Mouse (Mus musculus): Measurements from ENCODE around the gene Best3. TPM values are rescaled to one million over a fixed set of nuclear protein-coding genes. Genes with fewer than 3 reads are reported as not detected.

Best3 gene
- polyA plus RNA-seq, 1 experiment: 0.11 TPM

- H3K4me3 ChIP-seq (ENCODE audit: control insufficient read depth, insufficient read depth, low read length): no peak overlapping the region
- DNase-seq: no peak
- no peak overlapping the region for H3K27ac ChIP-seq (ENCODE audit: control insufficient read depth, insufficient read depth, low read length)
- H3K27me3 ChIP-seq (ENCODE audit: control insufficient read depth, insufficient read depth, low read length): no peaks in the 10 kb centered on the region
- TF ChIP-seq CTCF (IDR thresholded peaks at IDR 0.05; ENCODE audit: borderline replicate concordance, control insufficient read depth, extremely low read depth, insufficient read depth, low read length, poor library complexity): no peak
- TF ChIP-seq POLR2A (IDR thresholded peaks at IDR 0.05; ENCODE audit: control insufficient read depth, extremely low read depth, insufficient read depth, low read length, poor library complexity): no peak
- WGBS: 95% methylated on average over 4 of the region's 4 CpGs
- H3K36me3 ChIP-seq (ENCODE audit: control insufficient read depth, insufficient read depth, low read length): peaks cover 99% of the 10 kb centered on the region
- H3K4me1 ChIP-seq (replicated peaks; ENCODE audit: control insufficient read depth, insufficient read depth, low read length): no peaks in the 10 kb centered on the region
Measured at GRCm38 (mm10) chr10:117055668-117056067, 69.6 kb downstream of the Best3 start.

- TF ChIP-seq POLR2A (IDR thresholded peaks at IDR 0.05; ENCODE audit: control insufficient read depth, extremely low read depth, insufficient read depth, low read length, poor library complexity) (no peak), CTCF (IDR thresholded peaks at IDR 0.05; ENCODE audit: borderline replicate concordance, control insufficient read depth, extremely low read depth, insufficient read depth, low read length, poor library complexity) (no peak)
- DNase-seq: no peak
- peak overlapping the region; percentile 73 for H3K4me3 ChIP-seq (ENCODE audit: control insufficient read depth, insufficient read depth, low read length)
- H3K27me3 ChIP-seq (ENCODE audit: control insufficient read depth, insufficient read depth, low read length): no peaks in the 10 kb centered on the region
- WGBS: 2% methylated on average over 15 of the region's 15 CpGs
- peak overlapping the region; percentile 57; the same call in 1 of the 2 replicates for H3K27ac ChIP-seq (ENCODE audit: control insufficient read depth, insufficient read depth, low read length)
- peaks cover 41% of the 10 kb centered on the region for H3K36me3 ChIP-seq (ENCODE audit: control insufficient read depth, insufficient read depth, low read length)
- peaks cover 8% of the 10 kb centered on the region for H3K4me1 ChIP-seq (replicated peaks; ENCODE audit: control insufficient read depth, insufficient read depth, low read length)
Measured at GRCm38 (mm10) chr10:117062894-117063253, 76.8 kb downstream of the Best3 start.

DNA sequence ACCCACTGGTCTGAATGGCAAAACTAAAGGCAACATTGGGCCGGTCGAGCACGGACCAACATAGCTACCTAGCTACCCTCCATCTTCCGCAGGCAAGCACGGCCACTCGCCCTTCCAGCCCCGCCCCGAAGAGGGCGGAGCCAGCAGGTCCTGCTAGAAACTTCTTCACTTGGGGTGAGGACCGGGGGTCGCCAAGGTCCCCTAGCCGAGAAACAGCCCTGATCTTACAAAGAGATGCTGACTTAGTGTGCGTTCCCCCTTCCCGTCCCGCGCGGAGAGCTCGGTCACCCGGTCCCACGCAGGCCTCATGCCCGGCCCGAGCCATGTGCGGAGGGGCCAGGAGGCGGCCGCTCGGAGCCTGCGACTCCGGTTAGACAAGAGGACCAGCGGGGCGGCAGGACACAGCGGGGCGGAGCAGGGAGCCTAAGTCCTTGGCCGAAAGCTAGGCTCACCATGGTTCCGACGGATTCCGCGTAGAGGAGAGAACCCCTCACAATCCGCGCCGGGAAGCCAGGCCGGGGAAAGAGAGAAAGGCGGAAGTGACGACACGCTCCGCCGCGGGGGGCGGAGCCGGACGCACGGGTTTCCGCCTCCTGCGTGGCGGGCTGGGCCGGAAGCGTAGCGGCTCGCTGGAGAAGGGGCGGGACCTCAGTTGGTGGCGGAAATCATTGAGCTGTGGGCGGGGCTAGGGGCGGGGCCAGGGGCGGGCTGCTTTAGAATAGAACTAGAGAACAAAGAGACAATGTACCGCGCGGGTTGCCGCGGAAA is 77.3 kb downstream of the Best3 start, which contains the start of gene Cct2:
TSS of gene Cct2 (minus strand) at position 561 of the 768 bp plus-strand sequence.
- Histone ChIP-seq H3K27ac (ENCODE audit: control insufficient read depth, insufficient read depth, low read length) (peak within 1 kb of the TSS; percentile 68; the same call in 1 of the 2 replicates), H3K36me3 (ENCODE audit: control insufficient read depth, insufficient read depth, low read length) (peaks cover 36% of the 10 kb centered on the region), H3K4me3 (ENCODE audit: control insufficient read depth, insufficient read depth, low read length) (peak within 1 kb of the TSS; percentile 73), H3K4me1 (replicated peaks; ENCODE audit: control insufficient read depth, insufficient read depth, low read length) (peaks cover 8% of the 10 kb centered on the region), H3K27me3 (ENCODE audit: control insufficient read depth, insufficient read depth, low read length) (no peaks in the 10 kb centered on the region)
- peak; percentile 90 for DNase-seq
- WGBS: under 1% methylated on average over 68 of the region's 68 CpGs
- TF ChIP-seq POLR2A (IDR thresholded peaks at IDR 0.05; ENCODE audit: control insufficient read depth, extremely low read depth, insufficient read depth, low read length, poor library complexity) (peak; percentile 86), CTCF (IDR thresholded peaks at IDR 0.05; ENCODE audit: borderline replicate concordance, control insufficient read depth, extremely low read depth, insufficient read depth, low read length, poor library complexity) (0 out of 2 replicates have a peak, but pooled peaks have one; percentile 65)

DNA sequence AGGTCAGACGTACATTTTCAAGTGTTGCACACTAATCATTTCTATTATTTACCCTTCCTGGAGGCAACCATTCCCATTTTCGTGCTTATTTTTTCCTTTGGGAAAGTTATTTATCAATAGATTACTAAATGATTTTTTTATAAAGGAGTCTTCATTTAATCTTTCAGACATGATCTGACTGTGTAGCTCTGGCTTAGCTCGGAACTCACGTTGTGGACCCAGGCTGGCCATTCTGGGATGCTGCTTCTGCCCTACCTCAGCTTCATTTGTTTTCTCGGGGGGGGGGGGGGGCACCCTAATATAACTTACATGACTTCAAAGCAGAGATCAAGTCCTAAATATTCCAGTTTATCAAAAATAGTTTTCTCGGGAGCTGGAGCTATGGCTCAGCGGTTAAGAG is 78.0 kb downstream of the Best3 start:
- peak overlapping the region; percentile 68; the same call in 1 of the 2 replicates for H3K27ac ChIP-seq (ENCODE audit: control insufficient read depth, insufficient read depth, low read length)
- H3K36me3 ChIP-seq (ENCODE audit: control insufficient read depth, insufficient read depth, low read length): peaks cover 30% of the 10 kb centered on the region
- TF ChIP-seq CTCF (IDR thresholded peaks at IDR 0.05; ENCODE audit: borderline replicate concordance, control insufficient read depth, extremely low read depth, insufficient read depth, low read length, poor library complexity) (no peak), POLR2A (IDR thresholded peaks at IDR 0.05; ENCODE audit: control insufficient read depth, extremely low read depth, insufficient read depth, low read length, poor library complexity) (no peak)
- no peak for DNase-seq
- no peaks in the 10 kb centered on the region for H3K27me3 ChIP-seq (ENCODE audit: control insufficient read depth, insufficient read depth, low read length)
- H3K4me3 ChIP-seq (ENCODE audit: control insufficient read depth, insufficient read depth, low read length): peak overlapping the region; percentile 12; the same call in 1 of the 2 replicates
- WGBS: 6% methylated on average over 7 of the region's 7 CpGs
- peaks cover 8% of the 10 kb centered on the region for H3K4me1 ChIP-seq (replicated peaks; ENCODE audit: control insufficient read depth, insufficient read depth, low read length)

DNA sequence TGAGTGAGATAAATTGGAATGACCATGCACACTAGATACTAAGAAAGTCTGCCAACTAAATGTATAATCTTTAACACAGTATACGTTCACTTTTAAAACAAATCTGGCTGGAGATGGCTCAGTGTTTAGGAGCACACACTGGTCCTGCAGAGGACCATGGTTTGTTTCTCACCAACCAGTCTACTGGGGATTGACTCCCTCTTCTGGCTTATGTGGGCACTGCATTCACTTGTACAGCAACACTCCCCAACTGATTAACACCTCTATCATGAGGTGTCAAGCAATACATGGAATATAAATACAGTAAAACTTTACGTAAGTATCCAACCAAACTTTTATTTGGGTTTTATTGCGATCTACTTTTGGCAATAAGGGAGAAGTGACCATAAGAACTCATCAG is 83.0 kb downstream of the Best3 start:
- H3K27me3 ChIP-seq (ENCODE audit: control insufficient read depth, insufficient read depth, low read length): no peaks in the 10 kb centered on the region
- peaks cover 16% of the 10 kb centered on the region for H3K36me3 ChIP-seq (ENCODE audit: control insufficient read depth, insufficient read depth, low read length)
- peaks cover 2% of the 10 kb centered on the region; the same call in 1 of the 2 replicates for H3K4me1 ChIP-seq (replicated peaks; ENCODE audit: control insufficient read depth, insufficient read depth, low read length)
- no peak for DNase-seq
- WGBS: 97% methylated on average over 3 of the region's 3 CpGs
- no peak overlapping the region for H3K27ac ChIP-seq (ENCODE audit: control insufficient read depth, insufficient read depth, low read length)
- no peak for TF ChIP-seq POLR2A (IDR thresholded peaks at IDR 0.05; ENCODE audit: control insufficient read depth, extremely low read depth, insufficient read depth, low read length, poor library complexity)
- no peak for TF ChIP-seq CTCF (IDR thresholded peaks at IDR 0.05; ENCODE audit: borderline replicate concordance, control insufficient read depth, extremely low read depth, insufficient read depth, low read length, poor library complexity)
- no peak overlapping the region for H3K4me3 ChIP-seq (ENCODE audit: control insufficient read depth, insufficient read depth, low read length)

GRCm38 (mm10) chr10:117072191-117072888 is 86.2 kb downstream of the Best3 start:
- no peak overlapping the region for H3K4me3 ChIP-seq (ENCODE audit: control insufficient read depth, insufficient read depth, low read length)

More at GRCm38 (mm10) chr10:117072191-117072888, 86.2 kb downstream of the Best3 start:
- no peak for DNase-seq
- peak overlapping the region; percentile 6; the same call in 1 of the 2 replicates for H3K27ac ChIP-seq (ENCODE audit: control insufficient read depth, insufficient read depth, low read length)
- TF ChIP-seq CTCF (IDR thresholded peaks at IDR 0.05; ENCODE audit: borderline replicate concordance, control insufficient read depth, extremely low read depth, insufficient read depth, low read length, poor library complexity) (no peak), POLR2A (IDR thresholded peaks at IDR 0.05; ENCODE audit: control insufficient read depth, extremely low read depth, insufficient read depth, low read length, poor library complexity) (no peak)
- no peaks in the 10 kb centered on the region for H3K4me1 ChIP-seq (replicated peaks; ENCODE audit: control insufficient read depth, insufficient read depth, low read length)
- H3K27me3 ChIP-seq (ENCODE audit: control insufficient read depth, insufficient read depth, low read length): no peaks in the 10 kb centered on the region
- WGBS: 95% methylated on average over 18 of the region's 18 CpGs
- peaks cover 32% of the 10 kb centered on the region for H3K36me3 ChIP-seq (ENCODE audit: control insufficient read depth, insufficient read depth, low read length)

All from thymus, adult 2 months (tissue).